Mouse (Mus musculus) lung, postnatal 0 days (tissue): ENCODE measurements around the gene Tctex1d1.

Source experiments
- CTCF ChIP-seq: IDR thresholded peaks from 2 replicates; pipeline ENCODE4 v1.5.1; 2016; ENCODE audit warnings: antibody characterized with exemption, mild to moderate bottlenecking
- EP300 ChIP-seq: IDR thresholded peaks from 2 replicates; pipeline ENCODE4 v1.6.1; 2016; ENCODE audit warnings: antibody characterized with exemption, mild to moderate bottlenecking, control low read depth

GRCm38 (mm10) chr4:103006266-103006665 is 27.9 kb downstream of the Tctex1d1 start:
- TF ChIP-seq CTCF (no peak), EP300 (no peak)
